Mouse (Mus musculus) cerebellum, postnatal 25 days (tissue): ENCODE measurements around the gene Rhbdf2.

Experiments used
- DNase-seq, 2 experiments: peaks; one replicate each; pipeline ENCODE4 v3.0.0; 2021; ENCODE audit warnings: mixed read lengths in 2 of 2

The Rhbdf2 gene

GRCm38 (mm10) chr11:116581376-116581814 is 45.4 kb downstream of the Rhbdf2 start, which contains the start of gene Ube2o:
Gene Ube2o, minus strand, starts transcription at chr11:116581447.
- peak; percentile 92 to 95 for DNase-seq

- peak; percentile 79 to 83 for DNase-seq
These were observed 46.0 kb downstream of the Rhbdf2 start for GRCm38 (mm10) chr11:116580711-116581375.

- no peak for DNase-seq
These were observed 46.7 kb downstream of the Rhbdf2 start for GRCm38 (mm10) chr11:116580031-116580652.

GRCm38 (mm10) chr11:116579280-116579679 is 47.5 kb downstream of the Rhbdf2 start:
- DNase-seq = peak in 1 of 2 experiments; percentile 58

GRCm38 (mm10) chr11:116575396-116575795 is 51.4 kb downstream of the Rhbdf2 start:
- no peak for DNase-seq

GRCm38 (mm10) chr11:116574982-116575381 is 51.8 kb downstream of the Rhbdf2 start:
- peak in 1 of 2 experiments; percentile 60 for DNase-seq

- DNase-seq = peak; percentile 59 to 63
These were observed 52.3 kb downstream of the Rhbdf2 start for GRCm38 (mm10) chr11:116574486-116574885.

GRCm38 (mm10) chr11:116572756-116573543 is 53.9 kb downstream of the Rhbdf2 start:
- DNase-seq = no peak

GRCm38 (mm10) chr11:116571767-116572679 is 54.8 kb downstream of the Rhbdf2 start:
- DNase-seq = peak; percentile 61 to 74

GRCm38 (mm10) chr11:116570821-116571220 is 56.0 kb downstream of the Rhbdf2 start:
- DNase-seq = no peak

GRCm38 (mm10) chr11:116567531-116567930 is 59.3 kb downstream of the Rhbdf2 start:
- DNase-seq = no peak

GRCm38 (mm10) chr11:116565283-116566041 is 61.4 kb downstream of the Rhbdf2 start:
- no peak for DNase-seq

GRCm38 (mm10) chr11:116556308-116556707 is 70.5 kb downstream of the Rhbdf2 start:
- peak in 1 of 2 experiments; percentile 45 for DNase-seq

GRCm38 (mm10) chr11:116555572-116555971 is 71.2 kb downstream of the Rhbdf2 start:
- no peak for DNase-seq

GRCm38 (mm10) chr11:116554171-116554878 is 72.5 kb downstream of the Rhbdf2 start:
- DNase-seq = peak; percentile 62 to 68

GRCm38 (mm10) chr11:116552194-116552593 is 74.6 kb downstream of the Rhbdf2 start:
- no peak for DNase-seq

GRCm38 (mm10) chr11:116550748-116551147 is 76.1 kb downstream of the Rhbdf2 start:
- no peak for DNase-seq

GRCm38 (mm10) chr11:116549273-116550038 is 77.4 kb downstream of the Rhbdf2 start:
- DNase-seq = peak in 1 of 2 experiments; percentile 11

- DNase-seq = no peak
These were observed 78.0 kb downstream of the Rhbdf2 start for GRCm38 (mm10) chr11:116548780-116549179.
